Comparison of ENCODE assay signal across 7 mouse cellular contexts in the genomic region with DNA sequence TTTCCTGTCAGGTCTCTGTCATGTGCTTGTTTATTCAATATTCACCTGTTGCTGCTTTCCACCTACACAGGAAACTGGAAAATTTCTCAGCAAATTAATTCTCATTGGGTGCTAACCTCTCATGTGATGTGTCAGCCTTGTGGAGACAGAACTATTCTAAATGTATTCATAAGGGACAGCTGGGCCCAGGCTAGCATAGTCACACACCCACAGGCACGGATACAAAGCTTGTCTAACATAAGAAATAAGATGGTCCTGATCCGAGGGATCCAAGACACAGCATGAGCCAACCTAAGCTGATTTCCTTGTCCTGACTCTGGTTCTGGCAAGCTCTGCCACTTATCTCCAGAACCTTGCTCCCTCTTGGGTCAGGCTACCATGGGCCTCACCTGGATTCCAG.
"Had no signal": no experiment of that assay in that cellular context is flagged by ENCODE, and none has a peak within 500 bp of the region (broad histone marks: within the 10 kb centered on the region; RNA-seq: fewer than 3 reads in every experiment).

No protein-coding gene starts in this region.

- H3K27ac ChIP-seq: kidney, embryonic 15.5 days; limb, embryonic 10.5 days; liver, embryonic 15.5 days; midbrain, embryonic 10.5 days; neural tube, embryonic 13.5 days had no signal

- H3K27me3 ChIP-seq: kidney, embryonic 15.5 days; liver, embryonic 15.5 days; neural tube, embryonic 13.5 days had no signal

- H3K9ac ChIP-seq: kidney, embryonic 15.5 days; liver, embryonic 15.5 days; neural tube, embryonic 13.5 days had no signal

- H3K4me3 ChIP-seq: kidney, embryonic 15.5 days; limb, embryonic 10.5 days; liver, embryonic 15.5 days; midbrain, embryonic 10.5 days; neural tube, embryonic 13.5 days had no signal

- H3K4me2 ChIP-seq: kidney, embryonic 15.5 days; liver, embryonic 11.5 days; liver, embryonic 15.5 days; neural tube, embryonic 13.5 days had no signal

- H3K4me1 ChIP-seq: kidney, embryonic 15.5 days; liver, embryonic 15.5 days; midbrain, embryonic 10.5 days had no signal

- H3K36me3 ChIP-seq: kidney, embryonic 15.5 days; limb, embryonic 10.5 days; liver, embryonic 15.5 days; midbrain, embryonic 10.5 days; neural tube, embryonic 13.5 days had no signal

- H3K9me3 ChIP-seq: kidney, embryonic 15.5 days; limb, embryonic 10.5 days; liver, embryonic 15.5 days; midbrain, embryonic 10.5 days; neural tube, embryonic 13.5 days had no signal

- DNase-seq: thymus, adult 18-20 months had no signal
